Mouse (Mus musculus): ENCODE measurements around the gene Il6. TPM values are rescaled to one million over a fixed set of nuclear protein-coding genes. Genes with fewer than 3 reads are reported as not detected.
"Not testable (repeated sequence)": the region's sequence is repeated elsewhere in the genome, so short reads cannot be mapped to it uniquely, and the experiment has no call there.

Gene Il6
- polyA plus RNA-seq, 1 experiment, result 0.13 TPM

- Histone ChIP-seq H3K27me3 (ENCODE audit: control insufficient read depth, insufficient read depth, insufficient read length) (no peaks in the 10 kb centered on the region), H3K36me3 (ENCODE audit: control insufficient read depth, insufficient read depth) (no peaks in the 10 kb centered on the region), H3ac (ENCODE audit: control insufficient read depth, insufficient read length, low read depth) (no peak overlapping the region), H3K4me3 (ENCODE audit: insufficient read depth, poor library complexity, severe bottlenecking) (no peak overlapping the region), H3K79me3 (ENCODE audit: low read depth) (no peaks in the 10 kb centered on the region), H3K79me2 (ENCODE audit: control insufficient read depth, insufficient read depth) (no peaks in the 10 kb centered on the region)
- TF ChIP-seq MYOD1 (IDR thresholded peaks at IDR 0.05; ENCODE audit: control insufficient read depth, insufficient read length, low read depth) (no peak), MAX (IDR thresholded peaks at IDR 0.05) (no peak), CEBPB (IDR thresholded peaks at IDR 0.05; ENCODE audit: low read depth) (no peak), CTCF (IDR thresholded peaks at IDR 0.05; ENCODE audit: control insufficient read depth, insufficient read depth, insufficient read length) (no peak), MYOG (IDR thresholded peaks at IDR 0.05; ENCODE audit: control insufficient read depth, extremely low read depth, insufficient read length) (no peak), USF1 (IDR thresholded peaks at IDR 0.05; ENCODE audit: low read depth) (no peak)
Observed at GRCm38 (mm10) chr5:29974115-29974514, 38.8 kb upstream of the Il6 start.

GRCm38 (mm10) chr5:29993583-29993982 lies 19.3 kb upstream of the Il6 start:
- TF ChIP-seq FOSL1 (IDR thresholded peaks at IDR 0.05; ENCODE audit: insufficient read depth, low read length, poor library complexity, severe bottlenecking) (no peak), MAX (IDR thresholded peaks at IDR 0.05) (no peak), MYOG (IDR thresholded peaks at IDR 0.05; ENCODE audit: control insufficient read depth, extremely low read depth, insufficient read length) (no peak), MYOD1 (IDR thresholded peaks at IDR 0.05; ENCODE audit: control insufficient read depth, insufficient read length, low read depth) (no peak), CTCF (IDR thresholded peaks at IDR 0.05; ENCODE audit: control insufficient read depth, insufficient read depth, insufficient read length) (no peak), USF1 (IDR thresholded peaks at IDR 0.05; ENCODE audit: low read depth) (no peak), CEBPB (IDR thresholded peaks at IDR 0.05; ENCODE audit: low read depth) (no peak)
- no peaks in the 10 kb centered on the region for H3K36me3 ChIP-seq (ENCODE audit: control insufficient read depth, insufficient read depth)

GRCm38 (mm10) chr5:29994344-29994743 lies 18.6 kb upstream of the Il6 start:
- H3K79me3 ChIP-seq (ENCODE audit: low read depth), result no peaks in the 10 kb centered on the region
- no peak overlapping the region for H3ac ChIP-seq (ENCODE audit: control insufficient read depth, insufficient read length, low read depth)
- TF ChIP-seq USF1 (IDR thresholded peaks at IDR 0.05; ENCODE audit: low read depth), result no peak
- no peak for TF ChIP-seq MAX (IDR thresholded peaks at IDR 0.05)
- TF ChIP-seq FOSL1 (IDR thresholded peaks at IDR 0.05; ENCODE audit: insufficient read depth, low read length, poor library complexity, severe bottlenecking), result no peak
- TF ChIP-seq CEBPB (IDR thresholded peaks at IDR 0.05; ENCODE audit: low read depth), result no peak
- TF ChIP-seq MYOG (IDR thresholded peaks at IDR 0.05; ENCODE audit: control insufficient read depth, extremely low read depth, insufficient read length), result no peak
- no peaks in the 10 kb centered on the region for H3K36me3 ChIP-seq (ENCODE audit: control insufficient read depth, insufficient read depth)
- no peaks in the 10 kb centered on the region for H3K27me3 ChIP-seq (ENCODE audit: control insufficient read depth, insufficient read depth, insufficient read length)
- no peaks in the 10 kb centered on the region for H3K79me2 ChIP-seq (ENCODE audit: control insufficient read depth, insufficient read depth)
- no peak overlapping the region for H3K4me3 ChIP-seq (ENCODE audit: insufficient read depth, poor library complexity, severe bottlenecking)

More at GRCm38 (mm10) chr5:29993583-29993982, 19.3 kb upstream of the Il6 start:
- Histone ChIP-seq H3K4me3 (ENCODE audit: insufficient read depth, poor library complexity, severe bottlenecking) (no peak overlapping the region), H3K27me3 (ENCODE audit: control insufficient read depth, insufficient read depth, insufficient read length) (no peaks in the 10 kb centered on the region), H3K79me2 (ENCODE audit: control insufficient read depth, insufficient read depth) (no peaks in the 10 kb centered on the region), H3K79me3 (ENCODE audit: low read depth) (no peaks in the 10 kb centered on the region), H3ac (ENCODE audit: control insufficient read depth, insufficient read length, low read depth) (no peak overlapping the region)

- no peaks in the 10 kb centered on the region for H3K79me3 ChIP-seq (ENCODE audit: low read depth)
- H3K79me2 ChIP-seq (ENCODE audit: control insufficient read depth, insufficient read depth), result no peaks in the 10 kb centered on the region
- no peak overlapping the region for H3ac ChIP-seq (ENCODE audit: control insufficient read depth, insufficient read length, low read depth)
- H3K36me3 ChIP-seq (ENCODE audit: control insufficient read depth, insufficient read depth), result no peaks in the 10 kb centered on the region
- no peak overlapping the region for H3K4me3 ChIP-seq (ENCODE audit: insufficient read depth, poor library complexity, severe bottlenecking)
- H3K27me3 ChIP-seq (ENCODE audit: control insufficient read depth, insufficient read depth, insufficient read length), result no peaks in the 10 kb centered on the region
- no peak for TF ChIP-seq USF1 (IDR thresholded peaks at IDR 0.05; ENCODE audit: low read depth)
- TF ChIP-seq CTCF (IDR thresholded peaks at IDR 0.05; ENCODE audit: control insufficient read depth, insufficient read depth, insufficient read length), result no peak
- no peak for TF ChIP-seq CEBPB (IDR thresholded peaks at IDR 0.05; ENCODE audit: low read depth)
Observed at GRCm38 (mm10) chr5:29997351-29997750, 15.6 kb upstream of the Il6 start.

DNA sequence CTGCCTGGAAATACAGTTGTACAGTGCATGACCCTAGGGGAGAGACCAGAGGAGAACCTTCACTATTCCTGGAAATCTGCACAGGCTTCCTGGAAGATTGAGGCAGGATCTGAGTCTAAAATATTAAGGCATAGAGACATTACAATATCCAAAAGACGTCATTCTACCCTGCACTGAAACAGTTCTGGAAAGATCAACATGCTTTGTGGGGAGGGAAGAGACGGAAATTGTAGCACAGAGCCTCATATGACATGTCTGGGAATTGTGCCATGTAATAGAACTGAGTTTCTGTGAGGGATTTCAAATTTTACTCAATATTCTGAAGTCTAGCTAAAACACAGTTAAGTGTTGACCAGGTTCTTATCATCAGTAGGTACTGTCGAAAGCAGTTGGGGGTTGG lies 12.0 kb upstream of the Il6 start:
- H3K36me3 ChIP-seq (ENCODE audit: control insufficient read depth, insufficient read depth), result no peaks in the 10 kb centered on the region
- H3K4me3 ChIP-seq (ENCODE audit: insufficient read depth, poor library complexity, severe bottlenecking), result no peak overlapping the region
- H3K27me3 ChIP-seq (ENCODE audit: control insufficient read depth, insufficient read depth, insufficient read length), result no peaks in the 10 kb centered on the region
- H3ac ChIP-seq (ENCODE audit: control insufficient read depth, insufficient read length, low read depth), result no peak overlapping the region
- no peaks in the 10 kb centered on the region for H3K79me2 ChIP-seq (ENCODE audit: control insufficient read depth, insufficient read depth)
- no peak for TF ChIP-seq FOSL1 (IDR thresholded peaks at IDR 0.05; ENCODE audit: insufficient read depth, low read length, poor library complexity, severe bottlenecking)
- no peak for TF ChIP-seq MAX (IDR thresholded peaks at IDR 0.05)
- no peak for TF ChIP-seq MYOD1 (IDR thresholded peaks at IDR 0.05; ENCODE audit: control insufficient read depth, insufficient read length, low read depth)
- TF ChIP-seq MYOG (IDR thresholded peaks at IDR 0.05; ENCODE audit: control insufficient read depth, extremely low read depth, insufficient read length), result no peak
- TF ChIP-seq CEBPB (IDR thresholded peaks at IDR 0.05; ENCODE audit: low read depth), result no peak
- H3K79me3 ChIP-seq (ENCODE audit: low read depth), result no peaks in the 10 kb centered on the region

DNA sequence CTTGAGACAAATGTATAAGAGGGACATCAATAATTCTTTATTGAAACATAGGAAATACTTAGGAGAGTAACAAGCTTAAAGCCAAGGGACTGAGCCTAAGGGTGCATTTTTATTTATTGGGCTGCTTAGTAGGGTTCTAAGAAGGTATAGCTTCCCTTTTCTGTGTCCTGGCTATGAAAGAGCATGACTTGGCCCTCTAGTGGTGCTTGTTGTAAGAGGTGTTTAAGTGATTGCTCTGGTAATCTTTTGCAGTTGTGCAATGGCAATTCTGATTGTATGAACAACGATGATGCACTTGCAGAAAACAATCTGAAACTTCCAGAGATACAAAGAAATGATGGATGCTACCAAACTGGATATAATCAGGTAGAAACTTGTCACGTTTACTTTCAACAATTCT lies 1.7 kb downstream of the Il6 start:
- Histone ChIP-seq H3K36me3 (ENCODE audit: control insufficient read depth, insufficient read depth) (no peaks in the 10 kb centered on the region), H3K79me3 (ENCODE audit: low read depth) (no peaks in the 10 kb centered on the region), H3K4me3 (ENCODE audit: insufficient read depth, poor library complexity, severe bottlenecking) (no peak overlapping the region), H3ac (ENCODE audit: control insufficient read depth, insufficient read length, low read depth) (no peak overlapping the region), H3K27me3 (ENCODE audit: control insufficient read depth, insufficient read depth, insufficient read length) (no peaks in the 10 kb centered on the region), H3K79me2 (ENCODE audit: control insufficient read depth, insufficient read depth) (no peaks in the 10 kb centered on the region)
- TF ChIP-seq CEBPB (IDR thresholded peaks at IDR 0.05; ENCODE audit: low read depth) (peak; percentile 71), CTCF (IDR thresholded peaks at IDR 0.05; ENCODE audit: control insufficient read depth, insufficient read depth, insufficient read length) (no peak), FOSL1 (IDR thresholded peaks at IDR 0.05; ENCODE audit: insufficient read depth, low read length, poor library complexity, severe bottlenecking) (no peak), MYOG (IDR thresholded peaks at IDR 0.05; ENCODE audit: control insufficient read depth, extremely low read depth, insufficient read length) (no peak), USF1 (IDR thresholded peaks at IDR 0.05; ENCODE audit: low read depth) (no peak)

DNA sequence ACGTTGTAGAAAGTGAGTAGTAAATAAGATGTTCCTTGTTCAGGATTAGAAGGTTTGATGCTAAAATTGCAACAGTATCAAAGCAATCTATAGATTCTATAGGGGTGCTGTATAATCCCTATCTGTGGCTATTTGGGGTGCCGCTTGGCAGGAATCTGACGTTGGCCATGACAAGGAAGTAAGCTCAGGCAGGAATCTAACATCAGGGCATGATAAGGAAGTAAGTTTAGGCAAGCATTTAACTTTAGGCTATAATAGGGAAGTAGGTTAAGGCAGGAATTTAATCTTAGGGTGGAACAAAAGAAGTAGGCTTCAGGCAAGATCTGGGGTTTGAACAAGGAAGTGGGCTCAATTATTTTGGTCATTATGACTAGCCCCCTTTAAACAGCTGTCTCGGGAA lies 22.9 kb downstream of the Il6 start:
- not testable (repeated sequence) for H3K79me3 ChIP-seq (ENCODE audit: low read depth)

DNA sequence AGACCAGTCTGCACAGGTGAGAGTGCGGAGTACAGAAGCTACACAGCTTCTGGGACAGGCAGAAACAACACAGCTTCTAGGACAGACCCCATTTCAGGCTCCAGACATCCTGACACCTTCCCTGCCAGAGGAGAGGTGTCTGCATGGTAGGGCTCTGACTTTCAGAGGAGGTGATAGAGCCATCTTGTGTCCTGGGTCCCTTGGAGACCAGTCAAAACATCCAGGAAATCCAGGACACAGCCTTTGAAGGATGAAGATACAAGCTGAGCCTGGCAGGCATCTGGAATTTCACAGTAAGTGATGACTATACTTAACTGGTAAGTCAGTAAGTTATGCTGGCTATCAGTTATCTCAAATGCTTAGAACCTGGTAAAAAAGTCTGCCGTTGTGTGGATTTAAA lies 24.2 kb downstream of the Il6 start:
- not testable (repeated sequence) for H3K36me3 ChIP-seq (ENCODE audit: control insufficient read depth, insufficient read depth); H3K27me3 ChIP-seq (ENCODE audit: control insufficient read depth, insufficient read depth, insufficient read length); H3ac ChIP-seq (ENCODE audit: control insufficient read depth, insufficient read length, low read depth); H3K4me3 ChIP-seq (ENCODE audit: insufficient read depth, poor library complexity, severe bottlenecking); H3K79me2 ChIP-seq (ENCODE audit: control insufficient read depth, insufficient read depth); H3K79me3 ChIP-seq (ENCODE audit: low read depth)

More for the DNA sequence above, 22.9 kb downstream of the Il6 start:
- not testable (repeated sequence) for H3K79me2 ChIP-seq (ENCODE audit: control insufficient read depth, insufficient read depth); H3ac ChIP-seq (ENCODE audit: control insufficient read depth, insufficient read length, low read depth); H3K36me3 ChIP-seq (ENCODE audit: control insufficient read depth, insufficient read depth); H3K4me3 ChIP-seq (ENCODE audit: insufficient read depth, poor library complexity, severe bottlenecking); H3K27me3 ChIP-seq (ENCODE audit: control insufficient read depth, insufficient read depth, insufficient read length)

DNA sequence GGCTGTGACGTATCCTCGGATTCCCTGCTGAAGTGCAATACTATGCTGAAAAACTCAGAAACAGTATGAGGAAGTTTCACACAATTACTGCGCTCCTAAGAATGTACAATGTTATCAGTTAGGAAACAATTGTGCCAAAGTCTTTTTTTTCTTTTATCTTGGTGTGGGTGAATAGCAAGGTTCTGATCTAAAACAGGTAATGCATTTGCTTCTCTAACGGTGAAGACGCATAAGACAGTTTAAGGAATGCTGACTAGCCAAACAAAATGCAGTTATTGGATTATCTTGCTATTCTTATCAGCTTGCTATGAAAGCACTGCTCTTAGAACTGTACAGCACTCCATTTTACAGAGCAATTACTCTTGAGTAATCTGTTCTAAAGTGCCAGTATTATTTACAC lies 26.4 kb downstream of the Il6 start:
- not testable (repeated sequence) for H3ac ChIP-seq (ENCODE audit: control insufficient read depth, insufficient read length, low read depth); H3K79me2 ChIP-seq (ENCODE audit: control insufficient read depth, insufficient read depth)

More for the DNA sequence above, 26.4 kb downstream of the Il6 start:
- not testable (repeated sequence) for H3K79me3 ChIP-seq (ENCODE audit: low read depth); H3K27me3 ChIP-seq (ENCODE audit: control insufficient read depth, insufficient read depth, insufficient read length); H3K4me3 ChIP-seq (ENCODE audit: insufficient read depth, poor library complexity, severe bottlenecking); H3K36me3 ChIP-seq (ENCODE audit: control insufficient read depth, insufficient read depth)

Data from C2C12 (cell line).